Mouse (Mus musculus) olfactory bulb, adult 2 months (tissue): ENCODE data around the gene Enox1.

Experiments used
- CTCF ChIP-seq: fragments of 200-500 bp; IDR thresholded peaks from 2 replicates; pipeline ENCODE4 v1.5.1; 2012; ENCODE audit warnings: low read depth, mild to moderate bottlenecking, low read length, moderate library complexity; ENCODE audit not compliant: insufficient read depth
- POLR2A ChIP-seq: fragments of 200-500 bp; IDR thresholded peaks from 2 replicates; pipeline ENCODE4 v1.6.1; 2012; ENCODE audit warnings: mild to moderate bottlenecking, low read depth, low read length, moderate library complexity; ENCODE audit not compliant: insufficient read depth

DNA sequence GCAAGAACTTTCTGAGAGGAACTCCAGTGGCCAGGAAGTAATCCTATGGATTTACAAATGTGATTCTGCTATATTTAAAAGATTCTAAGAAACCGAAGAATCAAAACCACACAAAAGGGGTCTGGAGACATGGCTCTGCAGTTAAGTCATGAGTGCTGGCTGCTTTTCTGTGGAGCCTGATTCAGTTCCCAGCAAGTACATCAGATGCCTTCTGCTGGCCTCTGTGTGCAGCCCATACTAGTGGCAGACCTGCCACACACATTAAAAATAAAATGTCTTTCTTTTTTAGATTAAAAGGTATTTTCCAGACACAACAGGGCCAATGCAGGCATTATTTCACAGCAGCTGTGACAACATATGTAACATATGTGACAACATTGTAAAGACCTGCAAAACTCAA is 235.9 kb downstream of the Enox1 start:
- no peak for TF ChIP-seq CTCF
- TF ChIP-seq POLR2A = no peak
